Mouse (Mus musculus) bone marrow macrophage, adult 2 months (primary cell): ENCODE measurements around the gene Vac14. TPM values are rescaled to one million over a fixed set of nuclear protein-coding genes. Genes with fewer than 3 reads are reported as not detected.

ENCODE experiments used
- H3K27ac ChIP-seq: 2 replicates; pipeline ENCODE4 v1.5.1; 2012; ENCODE audit warnings: low read depth, low read length; ENCODE audit not compliant: insufficient read depth
- H3K4me1 ChIP-seq: 2 replicates; pipeline ENCODE4 v1.6.1; 2012; ENCODE audit warnings: low read length; ENCODE audit not compliant: control insufficient read depth, insufficient read depth
- H3K4me3 ChIP-seq: 2 replicates; pipeline ENCODE4 v1.5.1; 2012; ENCODE audit warnings: mild to moderate bottlenecking, low read length, moderate library complexity; ENCODE audit not compliant: insufficient read depth
- CTCF ChIP-seq: IDR thresholded peaks from 2 replicates; pipeline ENCODE4 v1.5.1; 2012; ENCODE audit warnings: low read depth, mild to moderate bottlenecking, low read length, moderate library complexity
- POLR2A ChIP-seq: IDR thresholded peaks from 2 replicates; pipeline ENCODE4 v1.6.1; 2012; ENCODE audit warnings: mild to moderate bottlenecking, low read depth, low read length, borderline replicate concordance
- polyA plus RNA-seq: library from polyadenylated mRNA; stranded (reverse); fragments of >200 nt; gene quantifications from 2 replicates; pipeline ENCODE4 v1.2.4, GENCODE M21; 2012; ENCODE audit not compliant: missing spikeins, insufficient read depth, insufficient read length

Gene Vac14
- polyA plus RNA-seq, 1 experiment, result 32.9 TPM

GRCm38 (mm10) chr8:110755511-110756170 is 137.3 kb downstream of the Vac14 start:
- TF ChIP-seq POLR2A (no peak), CTCF (no peak)
- H3K4me1 ChIP-seq, result no peaks in the 10 kb centered on the region
- H3K4me3 ChIP-seq, result no peak overlapping the region
- no peak overlapping the region for H3K27ac ChIP-seq

GRCm38 (mm10) chr8:110756196-110756595 is 137.8 kb downstream of the Vac14 start:
- no peak overlapping the region for H3K27ac ChIP-seq
- no peaks in the 10 kb centered on the region for H3K4me1 ChIP-seq
- TF ChIP-seq CTCF (no peak), POLR2A (no peak)
- H3K4me3 ChIP-seq, result no peak overlapping the region

GRCm38 (mm10) chr8:110760280-110760940 is 142.0 kb downstream of the Vac14 start:
- no peak overlapping the region for H3K27ac ChIP-seq
- TF ChIP-seq CTCF, result no peak
- TF ChIP-seq POLR2A, result no peak
- no peaks in the 10 kb centered on the region for H3K4me1 ChIP-seq
- H3K4me3 ChIP-seq, result no peak overlapping the region

GRCm38 (mm10) chr8:110761185-110761584 is 142.8 kb downstream of the Vac14 start:
- Histone ChIP-seq H3K4me3 (no peak overlapping the region), H3K4me1 (no peaks in the 10 kb centered on the region), H3K27ac (no peak overlapping the region)
- no peak for TF ChIP-seq CTCF
- no peak for TF ChIP-seq POLR2A

GRCm38 (mm10) chr8:110761988-110762387 is 143.6 kb downstream of the Vac14 start:
- H3K4me1 ChIP-seq, result no peaks in the 10 kb centered on the region
- no peak for TF ChIP-seq POLR2A
- no peak for TF ChIP-seq CTCF
- no peak overlapping the region for H3K27ac ChIP-seq
- H3K4me3 ChIP-seq, result no peak overlapping the region

- Histone ChIP-seq H3K4me3 (no peak overlapping the region), H3K27ac (no peak overlapping the region), H3K4me1 (no peaks in the 10 kb centered on the region)
- TF ChIP-seq POLR2A, result no peak
- no peak for TF ChIP-seq CTCF
Observed at GRCm38 (mm10) chr8:110764671-110765070, 146.3 kb downstream of the Vac14 start.

- Histone ChIP-seq H3K4me1 (no peaks in the 10 kb centered on the region), H3K4me3 (no peak overlapping the region)
- TF ChIP-seq CTCF (no peak), POLR2A (no peak)
Observed at GRCm38 (mm10) chr8:110767261-110767660, 148.9 kb downstream of the Vac14 start.

More at GRCm38 (mm10) chr8:110767261-110767660, 148.9 kb downstream of the Vac14 start:
- H3K27ac ChIP-seq, result no peak overlapping the region

Other genes starting within 250 kb of the Vac14 start
- 0.44 and 0.50 TPM in 2 replicates for gene Mtss1l, start 102.9 kb downstream of the Vac14 start, polyA plus RNA-seq
- gene Il34, start 187.3 kb downstream of the Vac14 start, polyA plus RNA-seq, result not detected in 2 replicates
- 31.1 and 33.5 TPM in 2 replicates for gene Cog4, start 228.0 kb downstream of the Vac14 start, polyA plus RNA-seq
- gene Sf3b3, start 228.2 kb downstream of the Vac14 start, polyA plus RNA-seq, result 31.2 and 32.3 TPM in 2 replicates